Mouse (Mus musculus): Measurements from ENCODE around the gene Susd2. TPM values are rescaled to one million over a fixed set of nuclear protein-coding genes. Genes with fewer than 3 reads are reported as not detected.

Gene Susd2
- total and polyA plus RNA-seq, 3 experiments, result 0.51 to 3.0 (median 0.70) TPM

- TF ChIP-seq GABPA (IDR thresholded peaks at IDR 0.05; ENCODE audit: insufficient replicate concordance, low read depth, low read length) (no peak), MAX (IDR thresholded peaks at IDR 0.05; ENCODE audit: low read length) (no peak), ETS1 (conservative IDR thresholded peaks at IDR 0.05; ENCODE audit: low read depth, low read length) (no peak), KAT2A (IDR thresholded peaks at IDR 0.05; ENCODE audit: insufficient replicate concordance, low read length) (no peak), CTCF (conservative IDR thresholded peaks at IDR 0.05 in 1 of 2, IDR thresholded peaks at IDR 0.05 in 1 of 2; ENCODE audit: low read depth in 2 of 2, low read length in 2 of 2) (no peak), MYC (IDR thresholded peaks at IDR 0.05; ENCODE audit: low read depth, low read length) (no peak), UBTF (IDR thresholded peaks at IDR 0.05; ENCODE audit: low read depth, low read length) (no peak), MXI1 (IDR thresholded peaks at IDR 0.05; ENCODE audit: low read depth, low read length) (no peak), POLR2AphosphoS2 (IDR thresholded peaks at IDR 0.05; ENCODE audit: low read depth, low read length) (no peak), ZC3H11A (IDR thresholded peaks at IDR 0.05; ENCODE audit: low read depth, low read length) (no peak), JUND (conservative IDR thresholded peaks at IDR 0.05; ENCODE audit: low read depth, low read length) (no peak), JUN (IDR thresholded peaks at IDR 0.05; ENCODE audit: insufficient read depth, low read depth, low read length) (no peak)
- dilution Hi-C loops (cut with MboI; ENCODE audit: extremely low pct_ligation_motif_present, extremely low pct_unique_long_range_greater_than_20kb, low sequenced_read_pairs), result no loop called here
- H3K27ac ChIP-seq (ENCODE audit: insufficient read depth, low read depth), result no peak overlapping the region
Measured at GRCm38 (mm10) chr10:75642891-75643290, 917 bp downstream of the Susd2 start.

GRCm38 (mm10) chr10:75642436-75642835 is 1.4 kb downstream of the Susd2 start:
- Histone ChIP-seq H3K27ac (ENCODE audit: insufficient read depth, low read depth) (no peak overlapping the region), H3K4me3 (replicated peaks in 1 of 3; ENCODE audit: low read depth in 2 of 3, low read length in 2 of 3, poor library complexity in 1 of 3) (peak overlapping the region in 1 of 3 experiments; percentile 17), H3K9ac (ENCODE audit: insufficient read depth, low read depth) (no peak overlapping the region), H3K36me3 (replicated peaks in 1 of 2; ENCODE audit: control insufficient read depth in 1 of 2, insufficient read depth in 1 of 2, low read length in 1 of 2) (peaks cover 22 to 65% of the 10 kb centered on the region in 2 experiments), H3K4me1 (ENCODE audit: control insufficient read depth in 1 of 2, insufficient read depth in 2 of 2) (peaks cover 31 to 40% of the 10 kb centered on the region in 2 experiments), H3K27me3 (replicated peaks) (no peaks in the 10 kb centered on the region), H3K4me2 (ENCODE audit: insufficient read depth, low read depth, poor library complexity, severe bottlenecking) (no peak overlapping the region), H3K9me3 (replicated peaks; ENCODE audit: low read length) (no peaks in the 10 kb centered on the region), H3K79me2 (replicated peaks; ENCODE audit: control insufficient read depth, extremely low read depth, insufficient read depth, poor library complexity, severe bottlenecking) (no peaks in the 10 kb centered on the region)
- dilution Hi-C loops (cut with MboI; ENCODE audit: extremely low pct_ligation_motif_present, extremely low pct_unique_long_range_greater_than_20kb, low sequenced_read_pairs) (no loop called here), in situ Hi-C loops (cut with MboI; ENCODE audit: low pct_ligation_motif_present, low pct_unique_long_range_greater_than_20kb, low sequenced_read_pairs) (no loop called here)
- TF ChIP-seq JUND (conservative IDR thresholded peaks at IDR 0.05; ENCODE audit: low read depth, low read length), result no peak
- TF ChIP-seq E2F4 (IDR thresholded peaks at IDR 0.05; ENCODE audit: insufficient replicate concordance, low read depth, low read length), result no peak
- no peak for TF ChIP-seq SIN3A (IDR thresholded peaks at IDR 0.05; ENCODE audit: low read length)
- no peak for TF ChIP-seq MAFK (IDR thresholded peaks at IDR 0.05; ENCODE audit: insufficient replicate concordance, low read length)
- no peak for TF ChIP-seq SMC3 (IDR thresholded peaks at IDR 0.05; ENCODE audit: low read depth, low read length)
- TF ChIP-seq POLR2A (IDR thresholded peaks at IDR 0.05; ENCODE audit: low read depth, low read length), result no peak
- TF ChIP-seq MAX (IDR thresholded peaks at IDR 0.05; ENCODE audit: low read length), result no peak
- no peak for TF ChIP-seq TCF12 (IDR thresholded peaks at IDR 0.05; ENCODE audit: low read depth, low read length)
- no peak for TF ChIP-seq MAZ (IDR thresholded peaks at IDR 0.05; ENCODE audit: low read depth, low read length)
- no peak for TF ChIP-seq PAX5 (IDR thresholded peaks at IDR 0.05; ENCODE audit: low read length)
- TF ChIP-seq RCOR1 (conservative IDR thresholded peaks at IDR 0.05; ENCODE audit: low read depth, low read length), result no peak
- no peak for TF ChIP-seq POLR2AphosphoS2 (IDR thresholded peaks at IDR 0.05; ENCODE audit: low read depth, low read length)
- TF ChIP-seq CHD1 (IDR thresholded peaks at IDR 0.05; ENCODE audit: low read depth, low read length), result no peak
- TF ChIP-seq UBTF (IDR thresholded peaks at IDR 0.05; ENCODE audit: low read depth, low read length), result no peak
- DNase-seq (ENCODE audit: extremely low read depth), result no peak

More at GRCm38 (mm10) chr10:75642891-75643290, 917 bp downstream of the Susd2 start:
- Histone ChIP-seq H3K4me2 (ENCODE audit: insufficient read depth, low read depth, poor library complexity, severe bottlenecking) (no peak overlapping the region), H3K36me3 (replicated peaks in 1 of 2; ENCODE audit: control insufficient read depth in 1 of 2, insufficient read depth in 1 of 2, low read length in 1 of 2) (peaks cover 26 to 65% of the 10 kb centered on the region in 2 experiments), H3K4me1 (ENCODE audit: control insufficient read depth in 1 of 2, insufficient read depth in 2 of 2) (peaks cover 31 to 40% of the 10 kb centered on the region in 2 experiments), H3K27me3 (replicated peaks) (no peaks in the 10 kb centered on the region), H3K9ac (ENCODE audit: insufficient read depth, low read depth) (no peak overlapping the region), H3K79me2 (replicated peaks; ENCODE audit: control insufficient read depth, extremely low read depth, insufficient read depth, poor library complexity, severe bottlenecking) (no peaks in the 10 kb centered on the region), H3K9me3 (replicated peaks; ENCODE audit: low read length) (no peaks in the 10 kb centered on the region), H3K4me3 (replicated peaks in 1 of 3; ENCODE audit: low read depth in 2 of 3, low read length in 2 of 3, poor library complexity in 1 of 3) (no peak overlapping the region)
- no peak for DNase-seq (ENCODE audit: extremely low read depth)
- in situ Hi-C loops (cut with MboI; ENCODE audit: low pct_ligation_motif_present, low pct_unique_long_range_greater_than_20kb, low sequenced_read_pairs), result no loop called here

Data from CH12.LX (cell line).